Mouse (Mus musculus) kidney, postnatal 0 days (tissue): Measurements from ENCODE around the gene Dlgap1. TPM values are rescaled to one million over a fixed set of nuclear protein-coding genes. Genes with fewer than 3 reads are reported as not detected.

ENCODE experiments used
- ATAC-seq: fragments of 200-750 bp; cut with Nextera tagmentation; replicated peaks from 2 replicates; pipeline ENCODE4 v1.8.0; 2017; ENCODE audit warnings: low read depth, moderate number of reproducible peaks, moderate TSS enrichment, moderate library complexity; ENCODE audit not compliant: low FRiP score
- DNase-seq: peaks from one replicate; pipeline ENCODE4 v3.0.0-alpha.2; 2016; ENCODE audit warnings: low spot score
- H3K27ac ChIP-seq: fragments of 300-500 bp; sonication (generic); 2 replicates; pipeline ENCODE4 v1.5.1; 2014; ENCODE audit warnings: mild to moderate bottlenecking
- H3K27me3 ChIP-seq: fragments of 300-500 bp; sonication (generic); 2 replicates; pipeline ENCODE4 v1.6.1; 2014; ENCODE audit warnings: low read length, mixed read lengths; ENCODE audit not compliant: insufficient read depth
- H3K36me3 ChIP-seq: fragments of 300-500 bp; sonication (generic); 2 replicates; pipeline ENCODE4 v1.6.1; 2014; ENCODE audit warnings: low read length, mixed read lengths; ENCODE audit not compliant: insufficient read depth
- H3K4me1 ChIP-seq: fragments of 300-500 bp; sonication (generic); replicated peaks from 2 replicates; pipeline ENCODE4 v1.6.1; 2014; ENCODE audit warnings: antibody characterized with exemption, low read length, mixed read lengths; ENCODE audit not compliant: insufficient read depth
- H3K4me2 ChIP-seq: fragments of 300-500 bp; sonication (generic); 2 replicates; pipeline ENCODE4 v1.6.1; 2014; ENCODE audit warnings: mild to moderate bottlenecking, low read length, moderate library complexity, mixed read lengths
- H3K4me3 ChIP-seq: fragments of 300-500 bp; sonication (generic); replicated peaks from 2 replicates; pipeline ENCODE4 v1.5.1; 2014; ENCODE audit warnings: low read depth, low read length
- H3K9ac ChIP-seq: fragments of 300-500 bp; sonication (generic); 2 replicates; pipeline ENCODE4 v1.6.1; 2014; ENCODE audit warnings: low read depth, low read length
- H3K9me3 ChIP-seq: fragments of 300-500 bp; sonication (generic); replicated peaks from 2 replicates; pipeline ENCODE4 v1.6.1; 2016; ENCODE audit warnings: low read length, inconsistent platforms, mixed read lengths
- CTCF ChIP-seq: IDR thresholded peaks from 2 replicates; pipeline ENCODE4 v1.5.1; 2016; ENCODE audit warnings: antibody characterized with exemption, low read depth, mild to moderate bottlenecking, moderate library complexity
- WGBS: fragments of 180-500 bp; shearing (Covaris S2); extraction: QIAGEN DNeasy Blood & Tissue Kit; methylation state at CpG from one replicate; pipeline ENCODE4 v1.1.7; 2014; 5-methylcytosine and 5-hydroxymethylcytosine counted together
- polyA plus RNA-seq: library from polyadenylated mRNA; unstranded; fragments of >200 nt; fragmentation: Nextera tagmentation; extraction: Ambion mirVana; gene quantifications from 2 replicates; pipeline ENCODE4 v1.2.1, GENCODE M21; 2015

The Dlgap1 gene
- polyA plus RNA-seq, 1 experiment from 2014 or later = 3.6 TPM

DNA sequence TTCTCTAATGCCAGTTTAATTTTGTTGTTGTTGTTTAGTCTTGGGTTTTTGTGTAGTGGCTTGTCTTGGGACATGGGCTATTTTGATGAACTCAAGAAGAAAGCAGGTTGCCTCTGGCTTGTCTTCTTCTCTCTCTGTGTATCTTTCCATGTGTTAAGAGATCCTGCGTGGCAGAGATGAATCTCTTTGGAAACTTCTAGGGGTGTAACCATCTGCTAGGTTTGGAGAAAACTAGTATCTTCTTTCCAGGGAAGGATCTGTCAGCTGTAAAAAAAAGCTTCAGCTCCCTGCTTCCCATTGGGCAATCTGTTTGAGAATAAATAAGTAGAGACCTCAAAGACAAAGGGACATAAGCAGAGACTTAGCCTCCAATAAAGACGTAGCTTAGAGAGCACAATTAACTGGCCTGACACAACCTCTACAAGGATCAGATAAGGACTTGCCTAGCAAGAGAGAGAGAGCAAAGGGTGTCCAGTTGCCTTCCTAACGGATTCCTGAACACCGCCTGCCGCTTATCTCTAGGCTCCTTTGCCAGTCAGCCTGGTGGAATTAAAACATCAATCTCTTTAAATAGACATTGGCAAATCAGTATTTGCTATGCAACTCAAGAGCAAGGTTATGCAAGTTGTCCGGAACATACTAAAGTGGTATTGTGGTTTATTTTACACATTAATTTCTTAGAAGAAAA, 13.5 kb downstream of the Dlgap1 start:
- Histone ChIP-seq H3K4me3 (no peak overlapping the region), H3K27me3 (no peaks in the 10 kb centered on the region), H3K27ac (no peak overlapping the region), H3K4me1 (no peaks in the 10 kb centered on the region), H3K9ac (no peak overlapping the region), H3K36me3 (no peaks in the 10 kb centered on the region), H3K9me3 (no peaks in the 10 kb centered on the region), H3K4me2 (no peak overlapping the region)
- WGBS = 67% methylated on average over 6 of the region's 6 CpGs
- DNase-seq (no peak), ATAC-seq (no peak)
- no peak for TF ChIP-seq CTCF

DNA sequence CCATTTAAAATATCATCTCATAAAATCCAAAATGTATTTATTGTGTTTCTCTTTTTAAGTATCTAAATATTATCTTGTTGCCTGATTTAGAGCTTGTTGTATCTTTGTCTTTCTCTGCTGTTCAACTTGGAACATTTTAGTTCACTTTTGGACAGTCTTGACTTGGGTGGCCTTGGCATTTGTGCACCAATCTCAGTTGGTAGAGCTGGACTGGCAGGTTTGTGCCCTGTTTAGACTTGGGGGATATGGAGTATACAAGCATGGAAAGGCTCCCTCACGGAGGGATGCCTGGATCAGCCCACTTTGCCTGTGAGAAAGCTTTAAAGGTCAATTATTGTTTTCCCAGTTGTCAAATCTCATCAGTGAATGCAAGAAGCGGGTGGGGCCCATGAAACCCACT, 27.5 kb downstream of the Dlgap1 start:
- H3K4me1 ChIP-seq = no peaks in the 10 kb centered on the region
- H3K27me3 ChIP-seq = no peaks in the 10 kb centered on the region
- TF ChIP-seq CTCF = no peak
- WGBS = 79% methylated on average over 2 of the region's 2 CpGs
- no peak overlapping the region for H3K4me2 ChIP-seq
- H3K36me3 ChIP-seq = no peaks in the 10 kb centered on the region
- H3K4me3 ChIP-seq = no peak overlapping the region
- no peak overlapping the region for H3K27ac ChIP-seq
- ATAC-seq = no peak
- no peaks in the 10 kb centered on the region for H3K9me3 ChIP-seq
- no peak for DNase-seq
- no peak overlapping the region for H3K9ac ChIP-seq

DNA sequence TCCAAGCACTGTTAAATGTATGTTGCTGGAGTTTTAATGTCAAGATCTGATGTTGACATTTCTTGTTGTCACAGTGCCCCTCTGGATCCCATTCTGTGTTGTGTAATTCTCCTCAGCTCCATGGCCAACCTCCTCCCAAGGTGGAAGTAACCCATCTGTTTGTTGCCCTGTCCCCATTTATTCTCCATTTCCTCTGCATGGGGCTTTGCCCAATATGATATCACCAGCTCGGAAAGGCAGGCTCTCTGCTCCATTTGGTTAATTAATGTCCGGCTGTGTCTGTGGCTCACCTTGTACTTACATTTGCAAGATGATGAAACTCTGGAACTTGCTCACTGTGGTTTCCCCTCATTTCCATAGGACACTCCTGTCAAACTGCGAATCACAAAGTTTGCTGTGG, 33.2 kb downstream of the Dlgap1 start:
- ATAC-seq = no peak
- no peak overlapping the region for H3K4me3 ChIP-seq
- no peaks in the 10 kb centered on the region for H3K9me3 ChIP-seq
- H3K4me2 ChIP-seq = no peak overlapping the region
- H3K9ac ChIP-seq = no peak overlapping the region
- no peak for TF ChIP-seq CTCF
- no peaks in the 10 kb centered on the region for H3K36me3 ChIP-seq
- no peaks in the 10 kb centered on the region for H3K27me3 ChIP-seq
- WGBS = 74% methylated on average over 3 of the region's 3 CpGs
- H3K4me1 ChIP-seq = no peaks in the 10 kb centered on the region
- no peak for DNase-seq
- no peak overlapping the region for H3K27ac ChIP-seq

DNA sequence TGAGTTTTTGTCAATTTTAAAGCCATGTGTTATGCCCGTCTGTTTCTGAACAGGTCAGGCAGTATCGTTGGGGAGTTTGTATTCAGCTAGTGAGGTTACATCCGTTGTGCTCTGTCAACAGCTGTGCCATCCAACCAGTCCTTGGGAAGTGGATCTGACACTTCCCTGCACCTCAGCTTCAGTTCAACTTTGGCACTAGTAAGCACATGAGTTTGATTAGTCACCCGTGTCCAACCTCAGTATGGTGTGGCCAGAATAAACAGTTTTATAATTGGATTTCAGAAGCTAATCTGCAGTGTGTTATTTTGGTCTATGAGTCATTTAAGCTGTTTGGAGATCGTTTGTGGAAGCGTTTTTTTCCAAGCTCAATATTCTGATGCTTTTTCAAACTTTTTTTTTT, 35.8 kb downstream of the Dlgap1 start:
- Histone ChIP-seq H3K4me1 (no peaks in the 10 kb centered on the region), H3K36me3 (no peaks in the 10 kb centered on the region), H3K4me3 (no peak overlapping the region), H3K27ac (no peak overlapping the region), H3K27me3 (no peaks in the 10 kb centered on the region), H3K4me2 (no peak overlapping the region), H3K9ac (no peak overlapping the region), H3K9me3 (no peaks in the 10 kb centered on the region)
- DNase-seq = no peak
- TF ChIP-seq CTCF = no peak
- WGBS = 50% methylated on average over 6 of the region's 6 CpGs
- no peak for ATAC-seq

DNA sequence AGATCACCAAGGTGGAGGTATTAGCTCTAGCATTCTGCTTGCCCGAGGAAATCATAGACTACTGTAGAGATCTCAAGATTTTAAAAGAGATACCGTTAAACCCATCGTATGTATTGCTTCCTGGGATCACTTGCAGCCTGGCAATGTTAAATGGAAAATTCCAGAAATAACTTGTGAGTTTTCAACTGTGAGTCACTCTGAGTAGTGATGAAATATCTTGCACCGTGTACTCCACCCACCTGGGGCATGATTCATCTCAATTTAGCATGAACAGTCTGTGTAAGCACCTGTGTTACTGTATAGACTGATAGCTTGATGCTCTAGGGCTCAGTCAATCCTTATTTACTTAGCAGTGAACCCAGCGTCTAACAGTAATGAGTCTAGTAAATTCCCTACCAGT, 38.7 kb downstream of the Dlgap1 start:
- Histone ChIP-seq H3K4me3 (no peak overlapping the region), H3K9ac (no peak overlapping the region), H3K27ac (no peak overlapping the region), H3K27me3 (no peaks in the 10 kb centered on the region), H3K9me3 (no peaks in the 10 kb centered on the region), H3K4me2 (no peak overlapping the region), H3K36me3 (no peaks in the 10 kb centered on the region), H3K4me1 (no peaks in the 10 kb centered on the region)
- DNase-seq (no peak), ATAC-seq (no peak)
- TF ChIP-seq CTCF = no peak
- WGBS = 82% methylated on average over 5 of the region's 5 CpGs

DNA sequence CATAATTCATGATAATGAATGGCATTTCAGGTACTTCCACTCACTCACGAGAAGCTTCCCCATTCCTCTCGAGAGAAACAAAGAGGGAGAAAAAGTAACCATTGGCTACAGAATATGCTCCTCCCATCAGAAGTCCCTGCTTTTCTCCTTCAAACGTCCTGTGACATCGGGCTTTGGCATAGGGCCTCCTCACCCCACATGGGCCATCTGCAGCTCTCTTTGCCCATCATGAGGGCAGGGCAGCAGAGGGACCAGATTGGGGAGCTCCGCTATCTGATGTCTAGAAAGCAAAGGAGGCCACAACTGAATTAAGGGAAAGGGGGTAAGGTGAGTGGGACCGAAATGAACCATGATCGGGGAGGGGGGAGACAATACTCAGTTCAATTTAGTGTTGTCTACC, 47.6 kb downstream of the Dlgap1 start:
- no peaks in the 10 kb centered on the region for H3K4me1 ChIP-seq
- no peak overlapping the region for H3K27ac ChIP-seq
- no peak overlapping the region for H3K9ac ChIP-seq
- no peak overlapping the region for H3K4me2 ChIP-seq
- no peaks in the 10 kb centered on the region for H3K27me3 ChIP-seq
- DNase-seq = no peak
- no peak overlapping the region for H3K4me3 ChIP-seq
- no peak for TF ChIP-seq CTCF
- ATAC-seq = no peak
- no peaks in the 10 kb centered on the region for H3K36me3 ChIP-seq
- WGBS = 64% methylated on average over 7 of the region's 7 CpGs
- no peaks in the 10 kb centered on the region for H3K9me3 ChIP-seq

DNA sequence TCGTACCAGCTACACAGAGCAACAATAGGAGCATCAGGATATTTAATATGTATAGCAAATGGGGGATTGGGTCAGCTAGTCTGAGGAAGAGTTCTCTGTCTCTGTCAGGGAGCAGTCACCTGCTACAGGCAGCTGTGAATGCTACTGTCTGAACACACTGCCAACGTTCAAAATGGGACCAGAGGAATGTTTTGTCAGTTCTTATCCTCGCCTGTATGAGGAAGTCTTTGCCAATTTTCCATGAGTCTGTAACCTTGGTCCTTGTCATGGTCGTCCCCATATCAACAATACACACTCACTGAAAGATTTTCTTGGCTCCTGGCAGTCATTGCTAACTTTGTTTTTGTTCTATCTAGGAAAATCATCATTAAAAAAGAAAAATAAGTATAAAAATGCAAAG, 51.5 kb downstream of the Dlgap1 start:
- 73% methylated on average over 4 of the region's 4 CpGs for WGBS
- no peaks in the 10 kb centered on the region for H3K4me1 ChIP-seq
- DNase-seq (no peak), ATAC-seq (no peak)
- H3K4me3 ChIP-seq = no peak overlapping the region
- H3K9ac ChIP-seq = no peak overlapping the region
- no peak for TF ChIP-seq CTCF
- no peak overlapping the region for H3K4me2 ChIP-seq
- no peaks in the 10 kb centered on the region for H3K36me3 ChIP-seq
- no peaks in the 10 kb centered on the region for H3K9me3 ChIP-seq
- H3K27ac ChIP-seq = no peak overlapping the region
- no peaks in the 10 kb centered on the region for H3K27me3 ChIP-seq
